In the genomic region with DNA sequence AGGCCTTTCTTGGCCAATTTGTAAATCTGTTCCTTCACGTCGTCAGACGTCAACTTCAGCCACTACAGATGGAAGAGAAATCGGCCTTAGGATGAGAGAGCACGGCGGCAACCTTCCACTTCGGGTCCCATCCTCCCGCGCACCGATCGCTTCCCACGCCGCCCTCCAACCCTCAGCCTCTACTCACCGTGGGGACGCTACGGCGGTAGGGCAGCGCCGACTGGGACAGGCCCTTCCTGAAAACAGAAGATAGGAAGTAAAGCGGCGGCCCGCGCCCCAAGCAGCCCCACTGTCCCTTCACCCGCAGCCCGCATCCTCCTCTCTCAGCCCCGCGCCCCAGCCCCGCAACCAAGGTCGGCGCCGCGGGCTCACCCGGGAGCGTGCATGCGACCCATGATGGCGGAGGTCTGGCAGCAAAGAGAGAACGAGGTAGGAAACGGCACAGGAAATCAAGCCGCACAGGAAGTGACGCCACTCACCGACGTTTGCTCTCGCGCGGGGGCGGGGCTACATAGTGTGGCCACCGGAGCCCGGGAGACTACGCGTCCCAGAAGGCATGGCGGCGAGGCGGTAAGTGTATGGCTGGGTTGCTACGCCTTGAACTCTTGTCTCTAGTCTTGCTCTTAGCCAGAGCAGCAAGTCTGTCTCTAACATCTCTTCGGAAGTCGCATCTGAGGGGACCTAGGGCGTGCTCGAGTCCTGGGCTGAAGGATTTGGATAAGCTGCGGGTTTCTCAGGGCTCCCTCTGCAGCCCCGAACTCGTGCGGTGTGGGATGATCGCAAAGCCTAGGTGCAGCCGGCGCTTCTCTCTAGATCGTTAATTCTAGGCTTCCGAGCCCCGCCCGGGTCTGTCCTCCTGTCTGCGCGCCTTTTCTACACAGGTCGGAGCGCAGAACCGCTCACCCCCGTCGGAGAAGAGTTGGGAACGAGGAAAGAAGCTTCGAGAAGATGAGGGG, we compare ENCODE assay signal across 8 mouse cellular contexts. TPM values are rescaled to one million over a fixed set of nuclear protein-coding genes. Genes with fewer than 3 reads are reported as not detected.
DNase-seq lines count a peak whose midpoint lies in the region; ATAC-seq lines count a peak whose summit lies in the region.

Rps13 (minus strand) TSS at position 483 of the 956 bp plus-strand sequence.

- intact Hi-C loops in gastrocnemius, postnatal 14 days (cut with DNase I; ENCODE audit: low total_unique reads), result no loop called here
- intact Hi-C loops in left cerebral cortex, postnatal 10 days (cut with DNase I), result loop anchor here (10.0 kb wide), 1 partner anchor 171 kb away; the partner anchor contains the start of gene Nucb2

- peak; percentile 94 for DNase-seq in adipocyte (ENCODE audit: low spot score)
- DNase-seq in embryo, embryonic 10 days (ENCODE audit: low spot score), result peak; percentile 99
- DNase-seq in gastrocnemius, postnatal 14 days, result peak; percentile 98
- DNase-seq in left cerebral cortex, postnatal 10 days (ENCODE audit: extremely low spot score in 1 of 2, low spot score in 2 of 2), result peak; percentile 98 to 99
- peak; percentile 97 for DNase-seq in right cerebral cortex, postnatal 25 days
- peak; percentile 95 to 97 for DNase-seq in urinary bladder, postnatal 4 days (ENCODE audit: low spot score in 2 of 2)

- peak; percentile 96 for ATAC-seq in inflammation-experienced regulatory T-cells, adult 6 months
- peak; percentile 95 for ATAC-seq in megakaryocyte-erythroid progenitor cell, adult 5-6 weeks (replicated peaks; ENCODE audit: low FRiP score, low TSS enrichment, poor library complexity, severe bottlenecking)

RNA-seq across cellular contexts. Expression of gene Rps13, which starts in this region (rescaled TPM):
- 100 to 1,000 TPM; 287 to 309 TPM for total RNA-seq in gastrocnemius, postnatal 14 days (2021)
- 100 to 1,000 TPM; 321 to 978 (median 399) TPM for polyA plus RNA-seq in inflammation-experienced regulatory T-cells, adult 6 months (2017; shearing (Covaris generic))
- 100 to 1,000 TPM; 248 to 274 TPM for total RNA-seq in left cerebral cortex, postnatal 10 days (2021)
- total RNA-seq in megakaryocyte-erythroid progenitor cell, adult 5-6 weeks (2014; fragmentation: Nextera tagmentation), result 3,141 and 3,255 TPM in 2 replicates
- total RNA-seq in megakaryocyte-erythroid progenitor cell, adult 5-6 weeks (2017), result 4,519 and 5,406 TPM in 2 replicates

Comparison
In these comparisons a context has a peak if more than half of its experiments do, and no peak if none do; other contexts are left out.
1. Peak in every context shown above with its lines: DNase-seq and ATAC-seq.
2. RNA of gene Rps13 (total RNA-seq): 3,141 to 5,406 TPM in megakaryocyte-erythroid progenitor cell, adult 5-6 weeks; 287 to 309 TPM in gastrocnemius, postnatal 14 days and 248 to 274 TPM in left cerebral cortex, postnatal 10 days; every median in the first group is over 10 times any median in the second.